Mouse (Mus musculus) gastrocnemius, adult 18-20 months (tissue): Measurements from ENCODE around the gene Hikeshi. TPM values are rescaled to one million over a fixed set of nuclear protein-coding genes. Genes with fewer than 3 reads are reported as not detected.

Experiments used
- DNase-seq: peaks from one replicate; pipeline ENCODE4 v3.0.0; 2021; ENCODE audit warnings: low spot score
- long read RNA-seq, 2 experiments: library from polyadenylated mRNA; stranded (forward); transcript quantifications; one replicate each; pipeline ENCODE4 v2.0.0; 2021
- total RNA-seq, 2 experiments: library from RNA; stranded (reverse); gene quantifications; 2 replicates each; pipeline ENCODE4 v1.2.3; 2021

Gene Hikeshi
- total RNA-seq = 100 to 1,000 TPM; 116 to 119 TPM
- long read RNA-seq, experiment 1, transcript Hikeshi-206 (5 exons, 2,224 nt) = major isoform, 52 of 75 reads
- long read RNA-seq, experiment 1, transcript Hikeshi-209 (4 exons, 806 nt) = minor isoform, 19 of 75 reads
- long read RNA-seq, experiment 1, partial matches to known transcripts = 3 of 75 reads
- long read RNA-seq, experiment 1, other reads (novel, unspliced or antisense) = 1 of 75 reads
- long read RNA-seq, experiment 2, transcript Hikeshi-206 (5 exons, 2,224 nt) = major isoform, 38 of 55 reads
- long read RNA-seq, experiment 2, transcript Hikeshi-209 (4 exons, 806 nt) = minor isoform, 10 of 55 reads
- long read RNA-seq, experiment 2, partial matches to known transcripts = 3 of 55 reads
- long read RNA-seq, experiment 2, other reads (novel, unspliced or antisense) = 1 of 55 reads

DNA sequence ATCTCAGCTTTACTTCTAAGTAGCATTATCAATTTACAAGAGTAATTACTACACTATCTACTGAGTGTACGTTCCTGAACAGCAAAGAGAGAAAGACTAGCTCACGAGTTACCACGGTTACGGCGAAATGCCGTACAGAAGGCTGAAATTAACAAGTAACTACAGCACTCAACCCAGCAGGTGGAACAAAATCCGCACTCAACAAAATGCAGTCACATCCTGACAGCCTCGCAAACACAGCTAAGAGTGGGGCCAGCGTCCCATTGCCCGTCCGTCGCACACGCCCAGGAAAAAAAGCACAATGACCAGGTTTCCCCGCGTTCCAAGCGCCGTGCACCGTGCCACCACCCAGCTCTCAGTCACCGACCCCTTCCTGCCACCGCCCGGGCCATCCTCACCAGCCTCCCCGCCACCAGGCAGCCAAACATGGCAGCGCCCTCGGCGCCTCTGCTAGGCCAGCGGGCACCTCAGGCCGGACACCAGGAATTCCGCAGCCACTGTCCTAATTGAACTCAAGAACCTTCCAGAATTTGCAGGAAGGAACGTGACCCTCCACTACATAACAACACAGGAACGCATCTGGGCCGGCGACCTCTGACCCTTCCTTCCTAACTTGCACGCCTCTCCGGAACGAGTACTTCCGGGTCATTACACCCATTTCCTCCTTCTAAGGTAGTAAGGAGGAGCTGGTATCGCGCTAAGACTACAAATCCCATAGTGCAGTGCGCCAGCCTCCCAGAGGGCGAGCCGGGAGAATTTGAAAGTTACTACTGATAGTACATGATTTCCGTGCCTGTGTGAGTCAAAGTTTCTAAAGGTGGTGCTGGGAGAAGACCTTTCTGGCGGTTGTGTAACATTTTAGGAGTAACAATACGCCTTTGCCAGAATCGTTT is at the start of gene Hikeshi:
TSS of gene Hikeshi (minus strand) at position 634 of the 893 bp plus-strand sequence.
- peak; percentile 98 for DNase-seq

- DNase-seq = no peak
These were observed 43.4 kb upstream of the Hikeshi start for GRCm38 (mm10) chr7:89984421-89984820.

GRCm38 (mm10) chr7:89983441-89983840 is 42.4 kb upstream of the Hikeshi start:
- DNase-seq = no peak

- no peak for DNase-seq
These were observed 40.6 kb upstream of the Hikeshi start for GRCm38 (mm10) chr7:89981557-89981956.

DNA sequence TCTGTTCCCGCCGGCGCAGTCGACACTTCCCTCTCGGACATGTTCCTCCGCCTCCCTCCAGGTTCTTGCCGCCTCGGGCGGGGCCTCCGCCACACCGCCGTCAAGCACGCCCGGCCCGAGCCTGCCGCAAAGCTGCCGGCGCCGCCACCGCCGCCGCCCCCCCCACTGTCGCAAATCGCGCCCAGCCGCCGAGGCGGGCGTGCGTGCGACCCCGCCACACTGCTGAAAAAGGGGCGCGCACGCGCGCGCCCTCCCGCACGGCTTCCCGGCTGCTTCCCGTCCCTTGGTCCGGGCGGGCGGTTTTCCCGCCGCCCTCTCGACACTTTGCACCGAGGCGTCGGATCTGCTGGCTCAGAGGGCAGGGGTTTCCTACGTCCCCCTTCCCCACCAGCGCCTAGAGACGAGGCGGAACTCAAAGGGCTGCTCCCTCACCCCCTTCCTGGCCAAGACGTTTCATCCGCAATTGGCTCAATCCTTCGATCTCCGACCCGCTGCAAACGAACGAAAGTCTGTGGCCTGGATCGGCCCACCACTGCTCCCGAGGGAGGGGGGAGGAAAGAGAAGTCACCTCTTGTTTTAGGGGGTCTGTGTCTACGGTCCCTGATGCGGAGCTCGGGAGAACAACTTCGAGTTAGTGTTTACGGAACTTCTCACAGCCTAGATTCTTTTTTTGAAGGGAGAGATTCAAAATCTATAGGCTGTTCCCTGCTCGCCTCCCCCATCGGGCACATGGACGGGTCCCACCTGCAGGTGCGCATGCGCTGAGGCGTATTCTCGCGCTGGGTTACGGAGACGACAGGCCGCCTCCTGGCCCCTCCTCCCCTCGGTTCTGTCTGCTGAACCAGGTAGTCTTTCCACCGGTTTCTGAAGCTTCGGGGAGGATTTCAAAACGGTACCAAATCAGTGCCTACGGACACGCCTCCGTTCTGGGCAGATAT is 39.8 kb upstream of the Hikeshi start, which contains the start of gene Eed:
TSS of gene Eed (minus strand) at position 499 of the 938 bp plus-strand sequence.
- peak; percentile 94 for DNase-seq

GRCm38 (mm10) chr7:89980133-89980484 is 39.1 kb upstream of the Hikeshi start:
- DNase-seq = no peak

DNA sequence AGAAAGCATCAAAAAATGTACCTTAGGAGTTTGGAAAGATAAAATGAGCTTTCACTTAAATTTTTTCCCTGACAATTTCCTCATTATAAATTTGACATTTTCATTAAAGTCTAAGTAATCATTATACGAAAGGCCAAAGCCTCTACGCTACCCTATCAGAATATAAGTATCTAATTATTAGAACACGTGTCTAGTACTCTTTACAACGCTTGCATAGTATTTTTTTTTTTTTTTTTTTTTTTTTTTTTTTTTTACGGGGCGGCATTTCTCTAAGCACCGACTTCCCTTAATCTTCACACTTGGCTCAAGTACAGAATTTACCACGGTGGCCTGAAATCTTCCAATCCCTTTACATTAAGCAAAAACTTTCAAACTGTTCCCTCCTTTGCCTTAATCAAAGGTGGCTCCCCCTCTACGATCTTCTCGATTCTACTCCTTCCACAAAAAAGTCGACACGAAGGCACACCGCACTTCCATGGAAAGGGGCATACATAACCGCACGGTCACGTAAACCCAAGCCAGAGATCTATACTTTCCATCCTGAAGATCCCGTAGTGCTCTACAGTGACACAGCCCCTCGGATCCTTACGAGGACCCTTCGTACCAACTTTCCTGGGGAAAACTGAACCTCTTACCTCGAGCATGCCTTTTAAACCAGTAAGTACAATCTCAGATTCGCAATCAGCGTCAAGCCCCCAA is 38.6 kb upstream of the Hikeshi start:
- DNase-seq = no peak

GRCm38 (mm10) chr7:89976796-89977195 is 35.8 kb upstream of the Hikeshi start:
- no peak for DNase-seq

GRCm38 (mm10) chr7:89975571-89975970 is 34.6 kb upstream of the Hikeshi start:
- DNase-seq = no peak

DNA sequence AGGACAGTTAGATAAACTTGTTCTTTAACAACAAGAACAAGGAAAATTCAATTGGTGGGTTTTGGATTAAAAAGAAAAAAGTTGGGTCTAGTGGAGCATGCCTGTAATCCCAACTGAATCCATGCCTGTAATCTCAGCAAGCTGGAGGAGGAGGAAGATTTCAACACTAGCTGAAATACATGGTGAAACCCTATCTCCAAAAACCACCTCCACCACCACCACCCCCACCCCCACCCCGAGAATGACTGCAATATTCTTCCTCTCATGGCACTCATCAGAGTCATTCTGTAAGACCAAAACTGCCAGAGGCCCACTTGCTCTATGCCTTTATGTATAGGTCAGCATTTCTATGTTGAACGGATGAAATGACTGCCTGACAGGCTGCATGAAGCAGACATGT is 26.2 kb upstream of the Hikeshi start:
- DNase-seq = no peak

DNA sequence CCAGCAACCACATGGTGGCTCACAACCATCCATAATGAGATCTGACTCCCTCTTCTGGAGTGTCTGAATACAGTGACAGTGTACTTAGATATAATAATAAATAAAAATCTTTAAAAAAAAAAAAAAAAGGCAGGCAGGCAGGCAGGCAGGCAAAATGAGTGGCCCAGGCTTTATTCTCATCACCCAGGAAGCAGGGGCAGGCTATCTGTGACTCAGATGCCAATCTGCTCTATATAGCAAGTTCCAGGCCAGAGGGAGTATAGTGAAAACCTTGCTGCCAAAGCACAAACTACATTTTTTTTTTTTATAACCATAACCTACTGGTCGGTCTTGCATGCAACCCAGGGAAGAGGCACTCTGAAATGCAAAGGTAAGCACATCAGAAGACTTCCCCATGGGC is 25.8 kb upstream of the Hikeshi start:
- DNase-seq = no peak

- DNase-seq = no peak
These were observed 22.1 kb upstream of the Hikeshi start for GRCm38 (mm10) chr7:89963135-89963534.

DNA sequence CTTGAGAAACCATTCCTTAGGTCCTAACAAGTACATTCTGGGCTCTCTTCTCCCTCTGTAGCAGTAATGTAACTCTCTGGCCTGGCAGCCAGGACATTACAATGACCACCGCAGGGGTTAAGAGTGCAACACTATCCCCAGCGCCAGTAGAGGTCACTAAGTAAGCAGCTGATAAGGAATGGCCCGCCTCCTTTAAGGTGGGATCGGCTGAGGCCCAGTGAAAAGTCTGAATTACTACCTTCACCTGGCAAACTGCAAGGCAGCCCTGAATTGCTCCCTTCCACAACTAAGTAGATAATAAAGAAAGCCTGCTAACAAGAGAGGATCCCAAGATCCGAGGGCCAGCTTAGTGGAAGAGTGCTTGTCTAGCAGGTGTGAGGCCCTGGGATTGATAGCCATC is 16.3 kb upstream of the Hikeshi start:
- no peak for DNase-seq

DNA sequence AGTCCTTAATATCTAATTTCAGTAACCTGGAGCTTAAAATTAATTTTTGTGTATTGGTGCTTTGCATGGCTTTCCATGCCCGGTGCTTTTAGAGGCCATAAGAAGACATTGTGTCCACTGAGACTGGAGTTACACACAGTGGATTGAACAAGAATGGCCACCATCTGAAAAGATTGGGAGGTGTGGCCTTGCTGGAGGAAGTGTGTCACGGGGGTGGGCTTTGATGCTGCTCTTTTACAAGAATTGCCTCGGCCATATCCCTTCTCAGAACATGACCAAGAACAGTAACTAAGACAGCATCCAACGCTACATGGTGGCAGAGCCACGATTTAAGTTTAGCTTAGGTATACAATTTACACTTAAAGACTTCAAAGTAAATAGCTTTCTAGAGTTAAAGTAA is 13.3 kb upstream of the Hikeshi start:
- DNase-seq = no peak

GRCm38 (mm10) chr7:89949403-89949802 is 8.4 kb upstream of the Hikeshi start:
- no peak for DNase-seq

- DNase-seq = peak; percentile 9
These were observed 7.0 kb upstream of the Hikeshi start for GRCm38 (mm10) chr7:89948026-89948425.

GRCm38 (mm10) chr7:89939497-89940353 is 1.3 kb downstream of the Hikeshi start:
- no peak for DNase-seq

DNA sequence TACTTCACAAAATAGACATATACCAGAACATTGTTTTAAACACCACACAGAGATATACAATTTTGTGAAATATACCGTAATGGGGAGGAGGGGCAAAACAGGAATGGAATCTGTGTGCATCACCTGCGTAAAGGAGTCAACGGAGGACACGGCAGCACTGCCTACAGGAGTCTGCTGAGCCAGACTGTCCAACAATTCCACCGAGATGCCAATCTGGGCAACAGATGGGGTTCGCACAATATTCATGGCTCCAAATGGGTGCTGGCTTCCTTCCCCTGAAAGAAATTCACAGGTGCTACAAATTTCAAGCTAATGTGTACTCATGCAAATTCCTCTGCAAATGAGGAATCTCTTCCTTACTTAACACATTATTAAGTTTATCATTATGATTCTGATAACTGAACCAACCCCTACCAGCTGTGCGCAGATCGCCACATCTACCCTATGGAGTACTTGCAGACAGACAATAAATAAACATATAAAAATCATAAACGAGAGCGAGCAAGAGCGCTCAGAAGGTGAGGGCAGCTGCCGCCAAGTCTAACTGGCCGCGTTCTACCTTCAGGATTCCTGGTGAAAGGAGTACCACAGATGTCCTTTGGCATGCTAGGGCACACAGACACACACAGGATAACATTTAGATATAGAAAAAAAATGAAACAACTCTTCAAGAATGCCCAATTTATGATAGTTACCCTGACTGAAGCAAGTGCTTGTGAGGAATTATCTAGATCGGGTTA is 17.4 kb downstream of the Hikeshi start:
- no peak for DNase-seq

DNA sequence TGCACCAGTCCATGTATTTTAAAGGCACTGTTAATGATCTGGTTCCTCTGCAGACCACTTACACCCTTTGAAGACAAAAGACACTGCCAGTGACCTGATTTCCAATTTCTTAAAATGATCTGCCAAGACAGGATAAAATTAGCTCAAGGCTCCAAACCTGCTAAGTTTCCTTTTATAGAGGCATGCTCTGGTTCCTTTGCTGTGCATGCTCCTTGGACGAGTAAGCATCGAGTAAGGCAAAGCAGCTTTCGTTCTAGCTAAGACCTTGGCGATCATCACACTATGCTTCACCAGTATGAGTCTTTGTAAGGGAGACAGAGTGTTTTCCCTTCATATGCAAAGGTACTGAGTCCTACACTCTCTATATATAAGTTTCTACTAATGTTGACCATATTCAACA is 23.2 kb downstream of the Hikeshi start:
- DNase-seq = peak; percentile 18
